Mouse (Mus musculus) CH12.LX (cell line): ENCODE data around the gene Lrrc29. TPM values are rescaled to one million over a fixed set of nuclear protein-coding genes. Genes with fewer than 3 reads are reported as not detected.

ENCODE experiments used
- DNase-seq: peaks from one replicate; pipeline ENCODE4 v3.0.0-alpha.2; 2013; ENCODE audit errors: extremely low read depth
- H3K27ac ChIP-seq: 2 replicates; pipeline ENCODE4 v1.5.1; 2012; ENCODE audit warnings: low read depth, mild to moderate bottlenecking, control low read depth, moderate library complexity; ENCODE audit not compliant: insufficient read depth
- H3K27me3 ChIP-seq: replicated peaks from 2 replicates; pipeline ENCODE3; 2012; ENCODE audit warnings: inconsistent platforms
- H3K36me3 ChIP-seq, 2 experiments: replicated peaks in 1 of 2; 2 replicates each; pipeline versions ENCODE3 to v1.6.1; 2012; ENCODE audit warnings: inconsistent platforms in 1 of 2, low read length in 1 of 2, mild to moderate bottlenecking in 1 of 2, mixed read lengths in 1 of 2, moderate library complexity in 1 of 2; ENCODE audit not compliant: control insufficient read depth in 1 of 2, insufficient read depth in 1 of 2
- H3K4me1 ChIP-seq, 2 experiments: 2 replicates each; pipeline ENCODE4 v1.6.1; 2012; ENCODE audit warnings: inconsistent platforms in 1 of 2, moderate library complexity in 1 of 2; ENCODE audit not compliant: insufficient read depth in 2 of 2, control insufficient read depth in 1 of 2
- H3K4me2 ChIP-seq: 2 replicates; pipeline ENCODE4 v1.6.1; 2012; ENCODE audit warnings: low read depth, mild to moderate bottlenecking, control low read depth; ENCODE audit not compliant: poor library complexity, insufficient read depth, severe bottlenecking
- H3K4me3 ChIP-seq, 3 experiments: fragments of 150-350 bp in 1 of 3; sonication (generic) in 1 of 3; replicated peaks in 1 of 3; 2 replicates each; pipeline versions ENCODE3 to v1.5.1; 2011 to 2012; ENCODE audit warnings: low read depth in 2 of 3, low read length in 2 of 3, mild to moderate bottlenecking in 2 of 3, moderate library complexity in 2 of 3, control low read depth in 1 of 3, improper control_type of control experiment in 1 of 3, inconsistent platforms in 1 of 3, mixed read lengths in 1 of 3; ENCODE audit not compliant: poor library complexity in 1 of 3
- H3K79me2 ChIP-seq: replicated peaks from 2 replicates; pipeline ENCODE4 v1.6.1; 2012; ENCODE audit warnings: mild to moderate bottlenecking, moderate library complexity; ENCODE audit not compliant: control insufficient read depth, poor library complexity, insufficient read depth, severe bottlenecking; ENCODE audit errors: extremely low read depth
- H3K9ac ChIP-seq: 2 replicates; pipeline ENCODE4 v1.6.1; 2012; ENCODE audit warnings: low read depth, mild to moderate bottlenecking, control low read depth, moderate library complexity; ENCODE audit not compliant: insufficient read depth
- H3K9me3 ChIP-seq: replicated peaks from 2 replicates; pipeline ENCODE3; 2012; ENCODE audit warnings: low read length, inconsistent platforms, mixed read lengths
- BHLHE40 ChIP-seq: IDR thresholded peaks from 2 replicates; pipeline ENCODE4 v1.6.1; 2011; ENCODE audit warnings: mild to moderate bottlenecking, low read depth, low read length, improper control_type of control experiment
- CHD2 ChIP-seq: IDR thresholded peaks from 2 replicates; pipeline ENCODE4 v1.6.1; 2011; ENCODE audit warnings: low read length, improper control_type of control experiment
- CTCF ChIP-seq, 2 experiments: IDR thresholded peaks in 1 of 2; conservative IDR thresholded peaks in 1 of 2; 2 replicates each; pipeline ENCODE4 v1.5.1; 2011 to 2012; ENCODE audit warnings: low read depth in 2 of 2, low read length in 2 of 2, improper control_type of control experiment in 1 of 2, inconsistent platforms in 1 of 2, mild to moderate bottlenecking in 1 of 2, moderate library complexity in 1 of 2
- ELF1 ChIP-seq: IDR thresholded peaks from 2 replicates; pipeline ENCODE4 v1.6.1; 2014; ENCODE audit warnings: low read depth, mild to moderate bottlenecking, inconsistent platforms, low read length, improper control_type of control experiment
- EP300 ChIP-seq: IDR thresholded peaks from 2 replicates; pipeline ENCODE4 v1.6.1; 2011; ENCODE audit warnings: low read length, improper control_type of control experiment
- ETS1 ChIP-seq: conservative IDR thresholded peaks from 2 replicates; pipeline ENCODE4 v1.6.1; 2012; ENCODE audit warnings: low read depth, mild to moderate bottlenecking, inconsistent platforms, low read length, improper control_type of control experiment, moderate library complexity
- HCFC1 ChIP-seq: IDR thresholded peaks from 2 replicates; pipeline ENCODE4 v1.6.1; 2012; ENCODE audit warnings: low read depth, mild to moderate bottlenecking, inconsistent platforms, low read length, improper control_type of control experiment
- JUND ChIP-seq: conservative IDR thresholded peaks from 2 replicates; pipeline ENCODE4 v1.6.1; 2011; ENCODE audit warnings: low read depth, low read length, improper control_type of control experiment
- MAZ ChIP-seq: IDR thresholded peaks from 2 replicates; pipeline ENCODE4 v1.6.1; 2012; ENCODE audit warnings: low read depth, mild to moderate bottlenecking, inconsistent platforms, low read length, improper control_type of control experiment, moderate library complexity
- MYC ChIP-seq: IDR thresholded peaks from 2 replicates; pipeline ENCODE4 v1.6.1; 2011; ENCODE audit warnings: low read depth, mild to moderate bottlenecking, improper control_type of control experiment, low read length
- PAX5 ChIP-seq: IDR thresholded peaks from 2 replicates; pipeline ENCODE4 v1.6.1; 2012; ENCODE audit warnings: low read length, inconsistent platforms, mixed read lengths
- POLR2A ChIP-seq: IDR thresholded peaks from 2 replicates; pipeline ENCODE4 v1.6.1; 2011; ENCODE audit warnings: low read depth, mild to moderate bottlenecking, improper control_type of control experiment, low read length
- POLR2AphosphoS2 ChIP-seq: IDR thresholded peaks from 2 replicates; pipeline ENCODE4 v1.6.1; 2011; ENCODE audit warnings: low read depth, low read length, improper control_type of control experiment
- RAD21 ChIP-seq: IDR thresholded peaks from 2 replicates; pipeline ENCODE4 v1.6.1; 2011; ENCODE audit warnings: low read depth, mild to moderate bottlenecking, low read length, improper control_type of control experiment, moderate library complexity
- RCOR1 ChIP-seq: conservative IDR thresholded peaks from 2 replicates; pipeline ENCODE4 v1.6.1; 2012; ENCODE audit warnings: low read depth, mild to moderate bottlenecking, inconsistent platforms, low read length, improper control_type of control experiment
- TBP ChIP-seq: conservative IDR thresholded peaks from 2 replicates; pipeline ENCODE4 v1.6.1; 2011; ENCODE audit warnings: low read depth, low read length, improper control_type of control experiment
- TCF12 ChIP-seq: IDR thresholded peaks from 2 replicates; pipeline ENCODE4 v1.6.1; 2014; ENCODE audit warnings: low read depth, mild to moderate bottlenecking, inconsistent platforms, low read length, improper control_type of control experiment
- UBTF ChIP-seq: IDR thresholded peaks from 2 replicates; pipeline ENCODE4 v1.6.1; 2012; ENCODE audit warnings: low read depth, mild to moderate bottlenecking, inconsistent platforms, low read length, improper control_type of control experiment, moderate library complexity
- ZC3H11A ChIP-seq: IDR thresholded peaks from 2 replicates; pipeline ENCODE4 v1.6.1; 2012; ENCODE audit warnings: low read depth, mild to moderate bottlenecking, inconsistent platforms, low read length, improper control_type of control experiment
- ZKSCAN1 ChIP-seq: IDR thresholded peaks from 2 replicates; pipeline ENCODE4 v1.6.1; 2012; ENCODE audit warnings: low read depth, inconsistent platforms, low read length, improper control_type of control experiment, borderline replicate concordance
- dilution Hi-C: fragments of 300-500 bp; cut with MboI; formaldehyde crosslinking; loops from 2 replicates; pipeline ENCODE4 v1.14.3; 2020; ENCODE audit warnings: low sequenced_read_pairs; ENCODE audit not compliant: extremely low pct_unique_long_range_greater_than_20kb, extremely low pct_ligation_motif_present
- in situ Hi-C: fragments of 300-500 bp; cut with MboI; formaldehyde crosslinking; loops from 3 replicates; pipeline ENCODE4 v1.14.3; 2019; ENCODE audit warnings: low sequenced_read_pairs, low pct_ligation_motif_present, low pct_unique_long_range_greater_than_20kb, mixed read lengths
- polyA plus RNA-seq: library from polyadenylated mRNA; unstranded; fragments of >175 nt; gene quantifications from 2 replicates; pipeline ENCODE4 v1.2.1, GENCODE M21; 2012; ENCODE audit warnings: low read depth; ENCODE audit not compliant: insufficient read length
- total RNA-seq, 2 experiments: library from RNA; depleted of rRNA; stranded (reverse); fragments of 300-350 nt in 1 of 2; fragments of >200 nt in 1 of 2; gene quantifications; 2 replicates each; pipeline ENCODE4 v1.2.3; 2012 to 2014

Gene Lrrc29
- total and polyA plus RNA-seq, 3 experiments, result 1.4 to 1.8 (median 1.7) TPM

- Histone ChIP-seq H3K4me3 (no peak overlapping the region), H3K27ac (no peak overlapping the region), H3K9ac (no peak overlapping the region), H3K9me3 (no peaks in the 10 kb centered on the region), H3K4me2 (0 out of 2 replicates have a peak overlapping the region, but pooled peaks have one; percentile 31), H3K36me3 (peaks cover 2 to 23% of the 10 kb centered on the region in 2 experiments), H3K79me2 (no peaks in the 10 kb centered on the region), H3K27me3 (no peaks in the 10 kb centered on the region)
- in situ Hi-C loops (no loop called here), dilution Hi-C loops (no loop called here)
- DNase-seq, result peak; percentile 54
- TF ChIP-seq EP300 (no peak), TCF12 (no peak), UBTF (no peak), MYC (no peak), POLR2A (no peak), BHLHE40 (0 out of 2 replicates have a peak, but pooled peaks have one; percentile 41), PAX5 (no peak), ELF1 (0 out of 2 replicates have a peak, but pooled peaks have one; percentile 37), ZKSCAN1 (no peak), CHD2 (0 out of 2 replicates have a peak, but pooled peaks have one; percentile 25), TBP (no peak), JUND (no peak), HCFC1 (peak; percentile 27; the same call in 1 of the 2 replicates), RAD21 (no peak), MAZ (no peak), ZC3H11A (no peak)
- TF ChIP-seq, all 38 proteins: peak for 4
- peaks cover 9 to 18% of the 10 kb centered on the region in 2 experiments for H3K4me1 ChIP-seq
Observed at GRCm38 (mm10) chr8:105355179-105356024, 29.3 kb upstream of the Lrrc29 start.

GRCm38 (mm10) chr8:105354549-105354948, 28.5 kb upstream of the Lrrc29 start:
- in situ Hi-C loops, result loop anchor here (5.0 kb wide), 1 partner anchor 33 kb away; no protein-coding TSS in a partner anchor
- Histone ChIP-seq H3K9me3 (no peaks in the 10 kb centered on the region), H3K4me2 (no peak overlapping the region)
- TF ChIP-seq CHD2 (no peak), CTCF (conservative IDR thresholded peaks at IDR 0.05 in 1 of 2, IDR thresholded peaks at IDR 0.05 in 1 of 2; ENCODE audit: low read depth in 2 of 2, low read length in 2 of 2) (no peak), POLR2AphosphoS2 (no peak), ETS1 (no peak), RCOR1 (no peak)
- TF ChIP-seq, all 38 proteins: peak for 0
- dilution Hi-C loops, result no loop called here
- DNase-seq, result no peak
- no peak overlapping the region for H3K9ac ChIP-seq
- peaks cover 6% of the 10 kb centered on the region for H3K27me3 ChIP-seq
- H3K79me2 ChIP-seq, result no peaks in the 10 kb centered on the region
- no peak overlapping the region for H3K4me3 ChIP-seq
- peaks cover 9 to 18% of the 10 kb centered on the region in 2 experiments for H3K4me1 ChIP-seq
- peaks cover 2 to 23% of the 10 kb centered on the region in 2 experiments for H3K36me3 ChIP-seq
- H3K27ac ChIP-seq, result no peak overlapping the region
